In the genomic region with DNA sequence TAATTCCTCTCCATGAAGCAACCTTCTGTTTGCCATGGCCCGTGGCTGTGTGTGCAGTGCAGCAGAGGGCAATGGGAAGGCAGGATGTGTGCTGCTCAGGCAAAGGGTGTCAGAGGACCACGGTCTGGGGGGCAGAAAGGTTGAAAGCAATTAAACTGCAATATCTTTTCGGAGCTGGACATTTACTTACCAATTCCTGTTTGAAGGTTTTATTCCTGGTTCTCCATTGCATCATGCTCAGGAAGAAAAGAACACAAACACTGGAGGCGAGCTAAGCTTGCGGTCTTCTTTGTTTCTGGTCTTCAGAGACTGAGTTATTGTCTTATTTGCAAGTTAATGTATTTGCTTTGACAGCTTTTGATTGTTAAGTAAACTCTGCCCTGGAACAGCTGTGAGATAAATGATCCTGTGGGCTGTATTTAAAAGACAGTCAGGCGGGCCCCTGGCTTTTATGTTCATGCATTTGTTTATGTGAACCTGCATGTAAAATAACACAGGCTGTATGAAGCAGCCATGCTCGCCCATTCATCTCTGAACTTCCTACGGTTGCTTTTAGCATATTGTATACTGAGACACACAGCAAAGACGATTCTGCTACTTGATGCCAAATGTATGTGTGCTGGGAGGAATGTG, we compare ENCODE assay signal across 12 mouse cellular contexts.
DNase-seq lines count a peak whose midpoint lies in the region; ATAC-seq and TF ChIP-seq lines count a peak whose summit lies in the region.
"Had no signal": no experiment of that assay in that cellular context is flagged by ENCODE, and none has a peak within 500 bp of the region (broad histone marks: within the 10 kb centered on the region; RNA-seq: fewer than 3 reads in every experiment).

No protein-coding gene starts in this region.

- H3K9me3 ChIP-seq in kidney, embryonic 15.5 days (replicated peaks): no peaks in the 10 kb centered on the region
- no peaks in the 10 kb centered on the region for H3K9me3 ChIP-seq in hindbrain, embryonic 12.5 days (replicated peaks)
- H3K9me3 ChIP-seq: embryonic facial prominence, embryonic 13.5 days; limb, embryonic 13.5 days had no signal

- TF ChIP-seq POLR2A in myocyte (IDR thresholded peaks at IDR 0.05; ENCODE audit: insufficient read length, low read depth): no peak

- no peak overlapping the region for H3ac ChIP-seq in myocyte (ENCODE audit: control insufficient read depth, insufficient read length)

- peak overlapping the region; percentile 29 for H3K4me2 ChIP-seq in kidney, embryonic 15.5 days
- H3K4me2 ChIP-seq in hindbrain, embryonic 12.5 days (replicated peaks): peak overlapping the region; percentile 25
- no peak overlapping the region for H3K4me2 ChIP-seq in myocyte (ENCODE audit: low read depth)
- H3K4me2 ChIP-seq: embryonic facial prominence, embryonic 13.5 days; limb, embryonic 13.5 days had no signal

- WGBS in kidney, embryonic 15.5 days: 11% methylated on average over 9 of the region's 9 CpGs
- 11% methylated on average over 9 of the region's 9 CpGs for WGBS in hindbrain, embryonic 12.5 days

- DNase-seq in kidney, postnatal 25 days: no peak
- peak; percentile 54 for DNase-seq in embryo, embryonic 11 days
- DNase-seq in right cerebral cortex, postnatal 14 days: no peak
- DNase-seq in urinary bladder, adult 18-20 months (ENCODE audit: low spot score in 2 of 2): no peak
- DNase-seq: spleen, adult 18-20 months; thymus, postnatal 36 days had no signal

- H3K4me3 ChIP-seq in kidney, embryonic 15.5 days (replicated peaks): no peak overlapping the region
- H3K4me3 ChIP-seq in hindbrain, embryonic 12.5 days: no peak overlapping the region
- H3K4me3 ChIP-seq in myocyte: no peak overlapping the region
- H3K4me3 ChIP-seq: embryonic facial prominence, embryonic 13.5 days; limb, embryonic 13.5 days had no signal

- no peaks in the 10 kb centered on the region for H3K27me3 ChIP-seq in kidney, embryonic 15.5 days
- H3K27me3 ChIP-seq in hindbrain, embryonic 12.5 days: peaks cover 34% of the 10 kb centered on the region
- H3K27me3 ChIP-seq in myocyte (ENCODE audit: control insufficient read depth, insufficient read depth, insufficient read length): no peaks in the 10 kb centered on the region
- H3K27me3 ChIP-seq: embryonic facial prominence, embryonic 13.5 days; limb, embryonic 13.5 days had no signal

- H3K9ac ChIP-seq in kidney, embryonic 15.5 days: no peak overlapping the region
- H3K9ac ChIP-seq in hindbrain, embryonic 12.5 days: no peak overlapping the region
- H3K9ac ChIP-seq: embryonic facial prominence, embryonic 13.5 days; limb, embryonic 13.5 days had no signal

- H3K27ac ChIP-seq in kidney, embryonic 15.5 days: peak overlapping the region; percentile 75
- H3K27ac ChIP-seq in hindbrain, embryonic 12.5 days: peak overlapping the region; percentile 82
- H3K27ac ChIP-seq: embryonic facial prominence, embryonic 13.5 days; limb, embryonic 13.5 days had no signal

- peaks cover 14% of the 10 kb centered on the region for H3K4me1 ChIP-seq in kidney, embryonic 15.5 days
- H3K4me1 ChIP-seq in hindbrain, embryonic 12.5 days: peaks cover 23% of the 10 kb centered on the region

- H3K36me3 ChIP-seq in kidney, embryonic 15.5 days: no peaks in the 10 kb centered on the region
- no peaks in the 10 kb centered on the region for H3K36me3 ChIP-seq in hindbrain, embryonic 12.5 days
- no peaks in the 10 kb centered on the region for H3K36me3 ChIP-seq in myocyte (ENCODE audit: control insufficient read depth, insufficient read depth)
- H3K36me3 ChIP-seq: embryonic facial prominence, embryonic 13.5 days; limb, embryonic 13.5 days had no signal

- ATAC-seq in kidney, embryonic 15.5 days (replicated peaks; ENCODE audit: low FRiP score): peak; percentile 86
- peak; percentile 83 for ATAC-seq in hindbrain, embryonic 12.5 days (ENCODE audit: low FRiP score)
- ATAC-seq in erythroid progenitor cell, adult 5-6 weeks (replicated peaks; ENCODE audit: low FRiP score, poor library complexity, severe bottlenecking): no peak

- H3K79me2 ChIP-seq in myocyte (ENCODE audit: control insufficient read depth, insufficient read depth): peaks cover 31% of the 10 kb centered on the region

TF ChIP-seq in myocyte, 11 proteins besides CTCF, POLR2A, EP300 and RAD21:
- TF ChIP-seq CEBPB (IDR thresholded peaks at IDR 0.05; ENCODE audit: insufficient read depth, poor library complexity, severe bottlenecking) (0 out of 2 replicates have a peak, but pooled peaks have one; percentile 27), POLR2AphosphoS2 (IDR thresholded peaks at IDR 0.05; ENCODE audit: insufficient read length, low read depth) (no peak)
